Mouse (Mus musculus) spleen, postnatal 4 days (tissue): Measurements from ENCODE around the gene Fam53b.
A peak's percentile ranks its signal among the peaks of the same experiment; 100 is the strongest.

Source experiments
- DNase-seq, 2 experiments: peaks; one replicate each; pipeline ENCODE4 v3.0.0; 2022; ENCODE audit warnings: low spot score in 2 of 2

Gene Fam53b

DNA sequence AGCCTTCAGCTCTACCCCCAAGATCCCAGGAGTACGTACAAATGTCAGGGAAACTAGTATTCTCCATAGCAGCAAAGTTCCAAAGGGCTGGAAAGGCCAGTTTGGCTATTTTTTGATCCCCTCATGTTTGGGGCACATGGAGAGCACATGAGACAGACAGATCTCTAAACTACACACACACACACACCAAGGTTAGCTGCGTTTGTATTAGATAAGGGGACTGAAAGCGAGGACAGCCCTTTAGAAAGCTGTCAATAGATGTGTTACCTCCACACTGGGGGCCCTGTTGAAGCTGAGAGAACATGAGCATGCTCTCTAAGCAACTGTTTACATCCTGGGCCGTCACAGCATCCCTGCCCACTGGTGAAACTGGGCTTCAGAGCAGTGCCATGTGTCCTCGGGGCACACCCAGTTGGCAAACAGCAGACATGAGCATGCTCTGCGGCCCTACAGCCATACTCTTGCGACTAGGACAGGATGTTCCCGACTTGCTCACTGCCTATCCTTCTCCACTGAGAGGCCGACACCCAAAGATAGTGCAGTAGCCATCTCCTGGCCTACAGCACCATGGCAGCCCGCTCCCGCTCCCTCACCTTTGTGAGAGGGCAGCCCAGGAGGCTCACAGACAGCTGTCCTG is 47.3 kb downstream of the Fam53b start:
- DNase-seq = no peak

DNA sequence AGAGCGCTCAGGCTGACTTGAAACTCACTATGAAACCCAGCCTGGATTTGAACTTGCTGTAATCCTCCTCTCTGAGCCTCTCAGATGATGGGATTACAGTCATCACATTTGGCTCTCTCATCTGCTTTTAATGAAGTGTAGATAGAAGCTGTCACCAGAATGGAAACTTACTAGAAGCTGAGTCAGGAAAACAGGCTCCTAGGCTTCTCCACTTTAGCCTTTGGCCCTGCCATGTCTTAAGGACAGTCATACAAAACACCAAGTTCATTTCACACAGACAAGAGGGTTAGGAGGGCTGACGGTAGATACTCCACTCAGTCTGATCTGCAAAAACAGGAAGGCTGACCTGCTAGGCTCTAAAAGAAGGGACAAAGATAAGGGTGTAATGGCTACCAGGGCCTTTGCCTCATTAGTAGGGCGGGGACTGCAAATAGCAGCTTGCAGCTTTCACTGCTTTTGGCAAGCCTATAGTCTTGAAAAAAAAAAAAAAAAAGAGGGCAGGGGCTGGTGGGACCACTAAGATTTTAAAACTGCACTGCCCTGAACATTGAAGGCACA is 48.0 kb downstream of the Fam53b start:
- no peak for DNase-seq

DNA sequence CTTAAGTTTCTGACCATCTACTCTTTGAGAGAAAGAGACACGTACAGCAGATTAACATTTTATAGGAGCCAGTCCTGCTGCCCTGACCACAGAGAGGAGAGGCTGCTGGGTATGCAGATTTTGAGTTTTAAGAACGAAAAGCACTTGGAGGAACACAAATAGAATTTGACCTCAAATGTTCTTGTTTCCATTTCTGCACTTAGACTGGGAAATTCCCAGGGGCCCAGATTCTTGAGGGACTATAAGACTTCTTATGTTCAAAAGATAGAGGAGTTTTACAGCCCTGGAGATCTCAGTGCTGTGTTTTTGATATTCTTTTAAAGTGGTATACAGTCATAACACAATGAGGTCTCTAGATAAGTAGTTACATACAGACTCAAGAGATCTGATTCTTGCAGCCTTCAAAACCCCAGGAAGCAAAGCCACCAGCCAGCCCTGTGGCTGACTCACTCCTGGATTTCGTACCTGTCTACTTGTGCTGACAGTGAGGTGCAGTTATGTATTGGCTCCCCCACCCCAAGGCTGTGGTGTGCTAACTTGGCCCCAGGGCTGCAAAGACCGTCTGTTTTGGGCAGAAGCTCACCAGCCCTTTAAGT is 48.7 kb downstream of the Fam53b start:
- DNase-seq = no peak

DNA sequence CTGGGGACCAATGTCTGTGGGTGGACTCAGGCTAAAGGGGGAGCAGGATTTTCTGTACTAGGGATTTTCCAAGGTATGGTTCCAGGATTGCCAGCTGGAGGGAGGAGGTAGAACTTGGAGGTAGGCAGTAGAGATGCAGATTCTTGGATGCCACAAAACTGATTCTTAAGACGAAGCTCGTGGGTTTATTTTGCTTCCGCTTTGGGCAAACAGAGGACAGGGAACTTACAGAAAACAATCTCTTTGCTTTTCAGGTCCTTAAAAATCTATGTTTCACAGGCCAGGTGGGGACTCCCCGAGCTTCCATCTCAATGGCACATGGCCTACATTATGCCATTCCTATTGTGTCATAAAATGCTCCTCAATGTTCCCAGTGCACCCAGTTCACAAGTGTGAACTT is 49.4 kb downstream of the Fam53b start:
- DNase-seq = no peak

DNA sequence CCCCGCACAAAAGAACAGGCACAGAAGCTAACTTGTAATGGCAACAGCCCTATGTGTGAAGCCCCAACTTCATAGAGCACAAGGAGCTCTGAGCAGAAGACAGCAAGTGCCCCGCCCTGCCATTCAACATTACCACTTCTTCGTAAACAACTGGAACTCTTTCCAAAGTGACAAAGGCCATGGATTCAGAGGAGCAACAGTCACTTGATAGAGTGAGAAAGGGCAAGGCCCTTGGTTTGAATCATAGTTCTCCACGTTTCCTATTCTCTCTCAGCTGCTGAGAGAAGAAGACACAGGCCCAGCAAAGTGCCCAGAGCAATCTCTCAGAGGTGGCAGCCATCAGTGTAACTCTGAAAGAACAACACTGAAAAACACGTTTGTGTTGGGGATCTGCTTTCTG is 49.8 kb downstream of the Fam53b start:
- DNase-seq = no peak

DNA sequence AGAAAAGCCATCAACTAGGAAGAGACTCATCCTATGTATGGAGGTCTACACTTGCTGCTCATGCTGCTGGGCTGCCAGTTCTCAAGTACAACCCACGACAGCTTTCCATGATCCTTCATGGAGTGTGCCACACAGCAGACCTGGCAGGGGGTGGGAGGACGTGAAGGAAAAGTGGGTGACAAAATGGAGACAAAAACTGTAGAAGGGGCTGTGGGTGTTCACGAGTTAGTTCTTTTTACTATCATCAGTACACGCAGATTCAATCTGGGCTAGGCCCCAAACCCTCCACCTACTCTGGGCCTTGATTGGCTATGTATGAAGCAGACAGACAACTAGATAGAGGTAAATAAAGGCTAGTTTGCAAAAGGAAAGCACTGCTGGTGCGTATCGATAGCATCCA is 50.3 kb downstream of the Fam53b start:
- DNase-seq = no peak

DNA sequence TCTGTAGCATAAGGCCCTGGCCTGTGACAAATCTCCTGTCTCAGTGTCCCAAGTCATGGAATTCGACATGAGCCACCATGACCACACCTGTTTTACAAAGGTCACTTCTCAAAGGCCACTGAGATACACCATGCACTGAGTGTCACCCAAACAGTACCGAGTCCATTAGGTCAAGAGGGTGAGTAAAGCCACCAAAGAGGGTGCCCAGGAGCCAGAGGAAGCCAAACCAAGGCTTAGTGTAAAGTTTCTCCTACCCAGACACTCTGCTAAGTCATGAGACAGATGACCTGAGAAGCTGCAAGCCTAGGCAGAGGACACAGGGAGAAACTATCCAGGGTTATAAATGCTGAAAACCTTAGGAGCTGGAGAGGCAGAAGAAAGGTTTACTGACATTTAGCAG is 52.3 kb downstream of the Fam53b start:
- no peak for DNase-seq

DNA sequence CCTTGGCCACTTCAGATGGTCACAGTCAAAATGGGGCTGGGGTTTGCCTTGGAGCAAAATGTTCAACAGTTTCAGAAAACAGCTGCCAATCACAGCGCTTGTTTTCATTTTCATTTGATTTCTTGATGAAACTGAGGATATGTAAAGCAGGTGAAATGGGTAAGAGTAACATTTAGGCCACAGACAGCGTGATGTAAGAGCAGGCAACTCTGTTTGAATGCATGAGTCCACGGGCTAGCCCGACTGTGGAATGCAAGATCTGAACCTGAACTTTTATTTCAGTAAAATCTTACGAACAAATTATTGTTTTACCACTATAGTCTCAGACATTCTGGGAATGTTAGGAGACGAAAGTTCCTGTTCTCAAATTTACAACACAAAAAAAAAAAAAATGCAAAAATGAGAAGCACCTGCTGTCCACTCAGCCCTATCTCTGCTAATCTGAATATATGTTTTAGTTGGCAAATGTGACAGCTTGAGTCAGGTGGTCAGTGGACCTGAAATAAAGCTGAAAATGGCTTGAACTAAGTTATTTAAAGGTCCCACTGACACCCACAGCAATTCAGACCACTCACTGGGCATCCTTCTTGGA is 53.0 kb downstream of the Fam53b start:
- DNase-seq = no peak

DNA sequence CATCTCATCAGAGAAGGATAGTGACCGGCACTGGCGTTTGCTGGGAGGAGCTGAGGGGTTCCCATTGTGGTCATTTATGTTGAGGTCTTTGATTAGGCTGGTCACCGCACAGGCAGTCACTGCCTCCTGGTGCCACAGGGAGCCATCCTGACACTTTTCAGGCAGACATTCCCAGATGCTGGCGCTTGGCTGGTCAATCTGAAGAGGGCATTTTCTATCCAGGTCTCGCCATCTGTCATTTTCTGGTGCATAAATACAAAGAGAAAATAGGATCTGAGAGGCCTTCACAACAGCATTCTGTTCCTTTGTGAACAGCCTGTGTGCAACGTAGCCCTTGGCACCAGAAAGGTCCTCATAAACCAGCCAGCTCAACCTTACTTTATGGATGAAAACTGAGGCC is 53.8 kb downstream of the Fam53b start:
- DNase-seq = no peak

DNA sequence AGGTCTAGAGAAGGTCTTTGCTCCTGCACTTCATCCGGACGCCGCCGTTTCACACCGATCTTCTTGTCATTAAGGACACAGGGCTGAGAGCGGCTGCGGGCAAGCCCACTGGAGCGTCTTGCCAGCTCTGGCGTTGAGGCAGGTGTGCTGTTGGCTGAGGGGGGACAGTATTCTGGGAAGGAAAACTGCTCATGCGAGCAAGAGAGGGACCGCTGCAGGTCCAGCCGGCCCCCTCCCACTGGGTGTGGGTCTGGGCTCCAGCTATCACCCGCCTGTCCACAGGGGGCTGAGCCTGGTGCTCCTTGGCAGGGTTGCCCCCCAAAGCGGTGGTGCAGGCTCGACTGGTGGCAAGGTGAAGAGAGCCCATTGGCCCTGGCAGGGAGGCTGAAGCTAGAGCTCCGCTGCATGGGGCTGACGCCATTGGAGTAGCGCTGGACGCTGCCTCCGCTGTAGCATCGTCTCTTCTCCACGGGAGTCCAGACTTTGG is 54.2 kb downstream of the Fam53b start:
- DNase-seq = no peak

DNA sequence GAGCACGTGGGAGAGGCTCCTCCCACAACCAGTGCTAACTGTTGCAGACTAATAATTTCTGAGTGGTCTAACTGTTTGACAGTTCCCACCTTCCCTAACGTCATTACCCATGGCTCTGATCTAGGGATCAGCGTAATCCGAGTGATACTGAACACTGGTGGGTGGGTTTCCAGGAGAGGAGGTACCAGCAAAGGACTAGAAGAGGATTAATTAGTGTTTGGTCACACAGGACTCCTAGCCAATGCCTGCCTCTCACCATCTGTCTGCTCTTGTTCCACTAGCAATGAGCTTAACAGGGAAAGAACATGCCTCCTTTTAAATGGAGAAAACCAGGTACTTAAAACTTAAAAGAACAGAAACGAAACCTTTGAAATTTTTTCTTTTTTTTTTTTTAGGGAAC is 54.8 kb downstream of the Fam53b start:
- no peak for DNase-seq

DNA sequence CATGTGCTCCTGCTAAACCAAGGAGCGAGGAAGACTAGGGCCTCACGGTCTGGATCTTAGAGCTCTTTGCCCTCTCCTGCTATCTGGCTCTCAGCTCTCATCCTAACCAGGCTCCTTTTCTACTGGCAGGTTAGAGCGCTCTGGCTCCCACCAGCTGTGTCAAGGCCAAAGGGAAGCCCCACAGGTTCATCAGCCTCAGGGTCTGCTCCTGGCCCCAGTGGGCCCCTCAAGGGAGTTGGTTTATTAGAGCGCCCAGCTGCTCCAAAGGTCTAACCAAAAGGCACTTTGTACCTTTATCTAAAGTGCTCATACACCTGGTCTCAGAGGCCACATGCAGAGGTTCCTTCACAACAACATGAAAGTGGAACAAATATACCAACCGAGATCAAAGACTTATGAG is 57.4 kb downstream of the Fam53b start:
- DNase-seq = no peak

DNA sequence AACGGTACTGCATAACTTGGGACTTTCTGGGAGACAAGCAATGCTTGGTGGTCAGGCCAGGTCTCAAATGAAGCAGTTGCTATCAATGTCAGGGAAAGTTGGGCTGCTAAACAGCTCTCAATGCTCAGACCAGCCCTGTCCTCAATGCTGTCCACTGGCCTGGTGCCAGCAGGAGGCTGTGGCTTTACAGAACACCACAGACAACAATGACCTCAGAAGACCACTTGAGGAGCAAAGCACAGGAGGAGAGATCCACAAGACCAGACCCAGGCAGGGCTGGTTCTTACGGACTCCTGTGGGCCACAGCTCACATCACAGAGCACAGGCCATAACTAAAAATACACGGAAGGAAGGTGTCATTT is 59.3 kb downstream of the Fam53b start:
- DNase-seq = peak in 1 of 2 experiments; percentile 62

DNA sequence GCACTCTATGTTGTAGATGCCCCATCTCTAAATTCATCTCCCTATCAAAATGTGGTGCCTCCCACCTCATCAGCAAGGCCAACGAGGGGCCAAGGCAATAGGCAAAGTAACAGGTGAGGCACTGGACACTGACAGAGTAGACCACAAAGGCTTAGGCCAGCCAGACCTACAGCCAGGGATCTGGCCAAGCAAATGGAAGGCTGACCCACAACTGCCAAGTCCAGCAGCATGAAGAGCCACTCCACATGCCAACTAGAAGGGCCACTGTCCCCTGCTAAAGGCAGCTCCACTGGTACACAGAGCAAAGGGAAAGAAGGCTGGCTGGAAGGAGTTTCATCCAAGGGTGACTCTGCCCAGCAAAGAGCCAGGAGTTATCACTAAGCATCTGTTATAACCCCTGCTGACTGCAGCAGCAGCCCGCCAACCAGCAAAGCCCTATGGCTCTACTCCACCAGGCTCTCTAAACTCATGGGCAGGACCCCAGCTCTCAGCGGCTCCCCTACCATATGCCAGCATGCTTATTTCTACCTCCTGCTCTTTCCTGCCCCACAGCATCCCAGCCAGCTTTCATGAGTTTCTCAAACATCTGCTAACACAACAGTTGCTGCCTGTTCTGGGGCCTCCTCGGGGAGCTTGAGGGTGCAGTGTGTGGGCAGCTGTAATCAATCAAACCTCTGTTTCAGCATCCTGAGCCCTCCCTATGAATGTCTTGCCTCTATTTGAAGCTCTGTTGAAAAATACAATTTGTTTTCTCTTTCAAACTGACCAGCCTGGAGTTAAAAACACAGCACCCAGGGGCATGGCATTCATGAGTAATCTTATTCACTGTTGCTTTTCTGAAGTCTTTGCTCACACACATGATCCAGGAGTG is 59.9 kb downstream of the Fam53b start:
- DNase-seq = no peak

DNA sequence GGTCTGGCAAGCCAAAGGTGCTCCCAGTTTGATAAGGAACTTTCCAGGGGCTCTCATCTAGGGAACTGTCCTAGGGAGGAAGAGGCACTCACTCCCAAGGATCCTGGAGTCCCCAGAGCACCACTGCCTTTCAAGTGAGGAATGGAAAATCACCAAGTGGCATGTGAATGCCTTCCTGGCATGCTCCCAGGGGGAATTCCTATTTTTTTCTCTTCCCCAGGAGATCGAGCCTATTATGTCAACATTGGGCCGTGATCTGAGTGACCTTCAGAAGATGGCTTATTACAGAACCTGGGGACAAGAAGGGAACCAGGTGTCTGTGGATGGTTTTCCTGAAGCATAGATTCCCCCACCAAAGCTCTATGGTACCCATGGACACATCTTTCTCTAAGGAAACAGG is 62.0 kb downstream of the Fam53b start:
- DNase-seq = no peak

DNA sequence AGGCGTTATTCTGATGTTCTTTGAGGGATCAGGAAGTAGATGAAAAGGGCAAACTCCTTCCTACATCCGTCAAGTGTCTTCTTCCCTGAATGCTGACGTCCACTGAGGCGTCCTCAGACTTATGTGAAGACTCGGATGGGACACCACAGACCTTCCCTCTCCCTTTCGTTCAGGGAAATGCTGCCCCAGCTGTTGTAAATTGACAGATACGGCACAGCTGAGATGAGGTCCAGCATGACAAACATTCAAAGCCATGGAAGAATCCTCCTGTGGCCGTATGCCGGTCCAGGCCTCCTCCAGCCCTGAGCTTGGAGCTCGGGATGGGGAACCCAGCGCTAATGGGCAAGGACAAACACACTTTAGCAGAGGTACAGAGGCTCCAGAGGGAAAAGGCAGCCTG is 64.2 kb downstream of the Fam53b start:
- DNase-seq = no peak

DNA sequence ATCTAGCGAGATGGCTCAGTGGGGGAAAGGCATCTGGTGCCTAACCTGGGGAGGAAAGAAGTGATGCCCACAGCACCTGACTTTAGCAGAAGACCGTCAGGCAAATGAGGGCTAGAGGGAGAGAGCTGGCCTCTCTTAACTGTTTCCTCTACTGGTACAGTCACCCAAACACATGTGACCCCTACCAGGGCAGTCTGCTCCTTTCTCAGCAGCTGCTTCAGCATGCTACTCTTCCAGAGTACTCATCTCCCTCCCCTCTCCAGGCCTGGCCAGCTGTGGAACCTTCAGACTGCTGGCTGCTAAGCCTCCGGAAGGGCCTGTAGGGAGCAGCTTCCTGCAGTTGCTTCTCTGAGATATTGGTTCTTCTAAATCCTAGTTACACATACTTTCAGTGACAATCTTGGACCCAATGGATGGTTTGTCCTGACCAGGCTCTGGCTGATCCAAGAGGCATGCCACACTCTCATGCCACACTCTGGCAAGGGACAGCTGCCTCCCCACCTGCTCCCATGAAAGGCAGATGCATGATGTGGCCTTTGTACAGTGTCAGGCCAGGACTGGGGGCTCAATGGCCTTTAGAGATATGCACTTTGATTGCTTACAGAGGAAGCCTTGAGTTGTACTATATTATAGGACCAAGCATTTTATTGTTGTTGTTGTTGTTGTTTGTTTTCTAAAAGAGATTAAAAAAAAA is 65.5 kb downstream of the Fam53b start:
- no peak for DNase-seq

DNA sequence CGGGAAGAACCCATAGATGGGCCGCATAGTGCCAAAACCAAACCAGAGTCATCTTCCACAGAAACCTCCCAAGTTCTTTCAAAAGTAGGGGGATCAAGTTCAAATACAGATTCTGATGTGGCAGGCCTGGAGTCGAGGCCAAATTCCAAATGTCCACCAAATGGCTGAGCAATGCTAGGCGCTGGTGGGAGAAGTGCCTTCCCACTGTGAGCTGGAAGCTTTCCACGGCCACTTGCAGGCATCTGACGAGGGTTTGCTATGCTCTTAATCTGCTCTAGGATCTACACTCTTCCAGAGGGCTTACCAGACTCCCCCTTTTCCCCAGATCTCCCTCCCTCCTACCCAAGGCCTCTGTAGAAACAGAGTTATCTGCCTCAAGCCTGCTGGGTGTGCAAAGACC is 66.6 kb downstream of the Fam53b start:
- no peak for DNase-seq

DNA sequence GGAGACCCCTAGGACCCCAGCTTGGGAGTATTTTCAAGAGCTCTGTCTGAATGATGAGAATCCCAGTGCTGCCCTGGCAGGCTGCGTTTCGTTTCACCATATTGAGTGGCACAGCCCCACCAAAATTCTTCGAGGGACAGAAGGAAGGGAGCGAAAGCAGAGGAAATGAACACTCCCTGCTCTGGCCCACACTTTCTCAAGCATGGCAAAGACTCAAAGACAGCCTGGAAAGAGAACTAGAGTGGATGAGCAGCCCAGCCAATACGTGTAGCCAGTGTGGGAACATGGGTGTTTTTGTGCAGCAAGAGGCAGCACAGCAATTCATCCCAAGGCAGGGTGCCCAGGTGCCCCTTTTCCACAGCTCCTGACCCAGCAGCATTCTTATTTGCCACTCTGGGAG is 70.8 kb downstream of the Fam53b start:
- no peak for DNase-seq

DNA sequence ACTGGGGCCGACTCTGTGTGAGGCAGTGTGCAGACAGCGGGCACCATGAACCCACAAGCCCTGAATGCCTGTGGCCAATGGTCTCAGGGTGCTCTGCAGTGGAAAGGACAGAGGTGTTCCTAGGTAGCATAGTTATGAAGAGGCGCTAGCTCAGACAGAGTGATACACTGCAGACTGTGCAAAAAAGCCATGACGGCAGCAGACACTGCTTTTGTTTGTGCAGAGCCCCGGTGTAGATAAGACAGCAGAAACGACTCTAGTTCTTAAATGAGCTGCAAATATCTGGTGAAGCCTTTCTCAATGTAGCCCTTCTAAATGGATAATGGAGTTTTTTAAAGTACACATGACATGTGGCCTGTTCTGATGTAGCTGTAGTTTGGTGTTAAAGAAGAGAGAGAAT is 73.9 kb downstream of the Fam53b start:
- no peak for DNase-seq

DNA sequence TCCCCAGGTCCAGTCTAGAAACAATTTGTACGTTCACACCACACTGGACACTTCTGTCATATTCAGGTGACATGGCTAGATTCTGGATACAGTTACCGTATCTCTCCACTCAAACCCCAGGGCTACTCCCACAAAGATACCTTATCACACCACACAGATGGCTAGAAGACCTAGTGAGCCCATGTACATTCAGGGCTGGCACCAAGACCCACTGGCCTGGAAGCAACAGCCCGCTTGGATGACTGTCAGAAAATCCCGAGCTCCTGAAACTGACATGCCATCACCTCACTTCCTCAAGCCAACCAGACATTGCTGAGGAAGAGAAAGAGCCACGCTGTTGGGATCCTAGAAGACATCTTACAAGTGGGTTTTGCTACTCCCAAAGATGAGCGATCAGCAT is 74.8 kb downstream of the Fam53b start:
- DNase-seq = peak in 1 of 2 experiments; percentile 69
